Mouse (Mus musculus): ENCODE data around the gene 4930402F06Rik.

4930402F06Rik gene

DNA sequence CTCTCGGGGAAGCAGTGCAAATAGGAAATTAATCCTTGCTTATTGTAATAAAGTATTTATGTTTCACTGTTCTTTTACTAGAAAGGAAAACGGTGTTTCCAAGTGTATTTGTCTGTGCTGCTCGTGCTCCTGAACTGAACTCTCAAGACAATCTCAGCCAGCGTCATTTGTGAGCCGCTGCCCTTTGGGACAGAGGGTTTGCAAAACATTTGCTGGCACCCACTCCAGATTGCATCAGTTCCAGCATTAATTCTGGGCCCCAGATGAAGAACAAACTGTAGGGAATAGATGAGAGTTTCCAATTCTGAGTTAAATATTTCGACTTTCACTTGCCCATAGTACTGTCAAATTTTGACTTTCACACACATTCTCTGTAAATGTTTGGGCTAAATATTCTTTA, 58.3 kb downstream of the 4930402F06Rik start:
- DNase-seq (ENCODE audit: low read depth): no peak

- no peak for DNase-seq (ENCODE audit: low read depth)
Observed at GRCm38 (mm10) chr2:35338036-35338435, 58.9 kb downstream of the 4930402F06Rik start.

- DNase-seq (ENCODE audit: low read depth): no peak
Observed at GRCm38 (mm10) chr2:35337419-35337818, 59.6 kb downstream of the 4930402F06Rik start.

DNA sequence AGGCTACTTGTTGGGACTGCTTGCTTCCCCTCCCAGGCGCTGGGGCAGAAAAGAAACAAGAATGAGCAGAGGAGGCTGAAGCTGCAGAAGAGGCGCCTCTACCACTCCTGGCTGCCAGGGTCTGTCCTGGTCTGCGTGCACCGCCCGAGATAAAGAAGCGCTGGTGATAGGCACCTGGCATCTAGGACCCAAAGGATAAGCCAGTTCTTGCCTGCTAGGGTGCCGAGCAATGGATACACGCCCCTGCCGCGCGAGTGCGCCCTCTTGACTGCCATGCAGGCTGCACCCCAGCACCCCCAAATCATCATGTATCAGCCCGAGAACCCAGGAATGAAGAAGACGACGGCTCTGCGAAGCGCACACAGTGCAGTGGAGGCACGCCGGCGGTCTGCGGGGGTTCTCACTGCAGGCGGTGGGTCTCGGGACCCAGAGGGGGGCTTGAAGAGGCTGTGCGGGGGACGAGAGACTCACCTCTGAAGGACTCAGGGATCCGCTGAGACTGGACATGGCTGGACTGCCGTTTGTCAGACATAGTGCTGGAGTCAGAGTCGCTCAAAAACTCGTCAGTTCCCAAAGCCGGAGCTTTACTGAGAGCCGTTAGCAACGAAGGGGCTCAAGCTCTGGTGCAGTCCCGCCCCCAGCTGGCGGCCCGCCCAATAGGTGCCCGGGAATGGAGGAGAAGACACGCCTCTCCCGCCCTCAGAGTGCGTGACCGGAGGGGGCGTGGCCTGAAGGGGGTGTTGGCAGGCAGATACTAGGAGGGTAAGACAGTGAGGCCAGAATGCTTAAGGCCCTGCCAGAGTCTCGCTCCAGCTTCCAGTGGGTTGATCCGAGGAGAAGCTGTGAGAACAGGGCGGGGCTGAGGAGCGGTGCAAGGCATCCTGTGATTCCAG, 60.3 kb downstream of the 4930402F06Rik start, which contains the start of gene Stom:
Gene Stom, minus strand, starts transcription at position 589 of the 893 bp plus-strand sequence.
- peak; percentile 99 for DNase-seq (ENCODE audit: low read depth)

DNA sequence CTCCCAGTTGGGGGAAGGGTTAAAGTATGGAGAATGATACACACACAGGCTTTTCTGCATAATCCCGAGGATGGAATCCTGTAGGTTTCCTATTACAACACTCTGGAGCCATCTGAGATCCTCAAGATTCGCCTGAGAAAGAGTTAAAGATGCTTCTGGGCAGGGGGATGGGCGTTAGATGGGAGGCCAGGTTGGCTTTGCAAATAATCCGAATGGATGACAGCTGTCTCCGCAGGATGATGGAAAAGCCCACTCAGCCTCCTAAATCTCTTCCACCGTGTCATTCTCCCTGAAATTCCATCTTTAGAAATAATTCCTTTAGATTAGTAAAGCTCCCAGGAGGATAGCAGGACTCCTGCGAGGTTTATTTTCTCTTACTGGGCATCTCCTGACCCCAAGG, 61.4 kb downstream of the 4930402F06Rik start:
- no peak for DNase-seq (ENCODE audit: low read depth)

DNA sequence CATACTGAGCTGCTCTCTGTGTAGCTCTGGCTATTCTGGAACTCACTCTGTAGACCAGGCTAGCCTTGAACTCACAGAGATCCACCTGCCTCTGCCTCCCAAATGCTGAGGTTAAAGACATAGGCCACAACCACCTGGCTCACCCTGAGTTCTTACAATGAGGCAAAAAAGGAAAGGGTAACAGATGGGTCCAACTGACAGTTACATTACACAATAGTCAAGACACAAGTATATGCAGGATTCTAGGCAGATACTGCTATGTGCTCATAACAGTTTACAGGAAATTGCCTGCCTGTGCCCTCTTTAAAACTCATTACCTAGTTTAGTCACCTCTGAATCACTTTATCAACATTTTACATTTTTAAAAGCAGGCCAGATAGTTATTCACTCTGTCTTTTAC, 63.3 kb downstream of the 4930402F06Rik start:
- no peak for DNase-seq (ENCODE audit: low read depth)

- DNase-seq (ENCODE audit: low read depth): no peak
Observed at GRCm38 (mm10) chr2:35331205-35331604, 65.8 kb downstream of the 4930402F06Rik start.

GRCm38 (mm10) chr2:35329061-35329460, 67.9 kb downstream of the 4930402F06Rik start:
- no peak for DNase-seq (ENCODE audit: low read depth)

DNA sequence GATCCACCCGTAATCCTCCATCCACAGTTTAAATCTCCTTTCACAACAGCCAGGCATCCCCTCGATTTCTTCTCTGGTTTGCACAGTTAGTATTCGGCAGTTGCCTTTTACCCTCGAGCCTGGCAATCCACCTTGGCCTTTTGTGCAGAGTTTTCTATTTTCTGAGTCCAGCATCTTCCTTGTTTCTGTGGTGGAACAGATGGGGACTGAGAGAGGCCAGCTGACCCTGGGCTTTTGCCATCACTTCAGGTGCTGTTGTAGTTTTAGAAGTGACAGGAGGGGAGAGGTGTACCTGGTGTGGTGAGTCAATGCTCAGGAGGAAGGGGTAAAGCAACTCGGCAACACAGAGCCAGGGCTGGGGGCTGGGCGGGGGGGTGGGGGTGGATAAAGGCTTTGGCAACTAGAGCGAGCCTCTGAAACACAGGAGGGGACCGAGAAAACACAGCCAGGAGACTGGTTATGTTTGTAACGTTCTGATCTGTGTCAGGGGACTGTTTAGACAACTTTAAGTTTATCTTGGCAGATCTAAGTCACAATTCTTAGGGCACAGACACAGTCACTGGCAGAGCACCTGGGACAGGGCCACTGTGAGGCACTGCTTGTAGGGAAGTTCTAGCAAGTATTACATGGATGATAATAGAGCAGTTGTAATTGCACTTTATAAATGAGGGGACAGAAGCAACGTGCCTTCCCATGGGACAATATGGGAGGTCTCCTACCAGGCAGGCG, 68.7 kb downstream of the 4930402F06Rik start:
- no peak for DNase-seq (ENCODE audit: low read depth)

- no peak for DNase-seq (ENCODE audit: low read depth)
Observed at GRCm38 (mm10) chr2:35327583-35327982, 69.4 kb downstream of the 4930402F06Rik start.

GRCm38 (mm10) chr2:35326931-35327330, 70.0 kb downstream of the 4930402F06Rik start:
- DNase-seq (ENCODE audit: low read depth): no peak

GRCm38 (mm10) chr2:35325930-35326329, 71.0 kb downstream of the 4930402F06Rik start:
- no peak for DNase-seq (ENCODE audit: low read depth)

Measured in c-Kit-positive CD71-positive TER-119-negative erythroid progenitor cells, embryonic 14.5 days (primary cell).